Mouse (Mus musculus): ENCODE data around the gene H2afy2.

DNA sequence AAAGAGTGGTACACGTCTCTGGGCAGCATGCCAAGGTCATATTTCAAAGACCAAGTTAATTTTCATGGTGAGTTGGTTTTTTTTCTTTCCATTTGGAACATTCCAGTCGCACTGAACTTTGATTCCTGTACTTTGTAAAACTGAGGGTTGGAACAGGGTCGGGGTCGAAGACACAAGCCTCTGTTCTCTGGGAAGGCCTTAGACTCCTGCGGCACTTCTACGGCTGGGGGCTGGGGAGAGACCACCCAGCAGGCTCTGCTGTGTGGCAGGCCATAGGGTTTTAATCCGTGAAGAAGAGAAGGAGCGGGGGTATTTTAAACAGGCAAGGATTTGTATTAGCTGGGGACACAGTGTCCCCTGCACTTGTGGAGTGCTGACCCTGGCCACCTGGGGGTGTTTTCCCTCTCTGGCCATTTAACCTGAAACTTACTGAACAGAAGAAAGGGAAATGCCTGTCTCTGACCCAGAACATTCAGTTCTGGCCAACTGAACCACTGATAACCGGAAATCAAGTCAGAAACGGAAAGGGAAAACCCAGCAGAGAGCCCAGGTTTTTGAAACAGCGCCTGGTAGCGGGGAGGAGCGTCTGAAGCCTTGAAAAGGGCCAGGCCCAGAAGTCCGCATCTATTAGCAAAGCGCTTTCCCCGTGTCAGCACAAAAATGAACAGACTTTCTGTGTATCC, 42.9 kb upstream of the H2afy2 start:
- TF ChIP-seq CTCF (IDR thresholded peaks at IDR 0.05; ENCODE audit: low read depth) (no peak), EP300 (IDR thresholded peaks at IDR 0.05; ENCODE audit: low read depth) (no peak)
